10 mouse cellular contexts compared by ENCODE assay signal in the genomic region with DNA sequence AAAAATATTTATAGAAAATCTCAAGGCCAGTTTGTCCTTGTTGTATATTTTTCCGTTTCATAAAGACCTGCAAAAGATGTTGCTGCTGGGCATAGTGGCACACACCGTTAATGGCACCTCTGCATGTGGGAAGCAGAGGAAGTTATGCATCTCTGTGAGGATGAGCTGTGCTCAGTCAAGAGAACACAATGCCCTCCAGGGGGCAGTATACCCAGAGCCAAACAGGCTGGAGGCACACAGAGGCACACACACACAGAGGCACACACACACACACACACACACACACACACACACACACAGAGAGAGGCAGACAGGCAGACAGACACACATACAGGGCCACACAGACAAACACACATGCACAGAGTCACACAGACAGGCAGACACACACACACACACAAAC.
DNase-seq lines count a peak whose midpoint lies in the region; ATAC-seq and TF ChIP-seq lines count a peak whose summit lies in the region.
"Had no signal": no experiment of that assay in that cellular context is flagged by ENCODE, and none has a peak within 500 bp of the region (broad histone marks: within the 10 kb centered on the region; RNA-seq: fewer than 3 reads in every experiment).

No protein-coding gene starts in this region.

- no peak overlapping the region for H3K9ac ChIP-seq in kidney, embryonic 16.5 days (replicated peaks; ENCODE audit: low read length)
- no peak overlapping the region for H3K9ac ChIP-seq in stomach, postnatal 0 days (ENCODE audit: low read length)
- H3K9ac ChIP-seq in forebrain, embryonic 12.5 days = no peak overlapping the region
- H3K9ac ChIP-seq in forebrain, embryonic 14.5 days (ENCODE audit: low read length) = no peak overlapping the region
- H3K9ac ChIP-seq: heart, embryonic 15.5 days had no signal

- no peaks in the 10 kb centered on the region; the same call in 1 of the 2 replicates for H3K36me3 ChIP-seq in kidney, adult 2 months (ENCODE audit: control insufficient read depth, insufficient read depth, low read length)
- H3K36me3 ChIP-seq in kidney, embryonic 16.5 days (ENCODE audit: insufficient read depth, low read length) = peaks cover 41% of the 10 kb centered on the region
- H3K36me3 ChIP-seq in stomach, postnatal 0 days (ENCODE audit: control insufficient read depth, insufficient read depth, low read length) = peaks cover 13% of the 10 kb centered on the region
- peaks cover 36% of the 10 kb centered on the region for H3K36me3 ChIP-seq in forebrain, embryonic 12.5 days (replicated peaks)
- H3K36me3 ChIP-seq in forebrain, embryonic 14.5 days (ENCODE audit: control insufficient read depth, insufficient read depth, low read length) = peaks cover 41% of the 10 kb centered on the region

- no peak overlapping the region for H3K4me3 ChIP-seq in kidney, adult 2 months (ENCODE audit: insufficient read depth, low read depth, low read length)
- no peak overlapping the region for H3K4me3 ChIP-seq in kidney, embryonic 16.5 days (ENCODE audit: low read length)
- H3K4me3 ChIP-seq in stomach, postnatal 0 days (ENCODE audit: low read depth, low read length) = no peak overlapping the region
- no peak overlapping the region for H3K4me3 ChIP-seq in forebrain, embryonic 12.5 days (replicated peaks)
- no peak overlapping the region for H3K4me3 ChIP-seq in forebrain, embryonic 14.5 days (ENCODE audit: low read depth, low read length)
- H3K4me3 ChIP-seq: heart, embryonic 15.5 days had no signal

- peak; percentile 41 for DNase-seq in kidney, adult 2 months
- DNase-seq in lung, postnatal 10 days = peak; percentile 47
- no peak for DNase-seq in lung, postnatal 25 days (ENCODE audit: low spot score)
- peak; percentile 58 for DNase-seq in ZHBTc4 (ENCODE audit: low read depth, low spot score)
- DNase-seq in stomach, postnatal 0 days (ENCODE audit: low spot score) = no peak
- DNase-seq in forebrain, embryonic 14.5 days (ENCODE audit: low spot score) = no peak

- H3K4me1 ChIP-seq in kidney, adult 2 months (ENCODE audit: control insufficient read depth, insufficient read depth, low read length) = no peaks in the 10 kb centered on the region
- H3K4me1 ChIP-seq in kidney, embryonic 16.5 days (ENCODE audit: insufficient read depth, low read length) = no peaks in the 10 kb centered on the region
- no peaks in the 10 kb centered on the region for H3K4me1 ChIP-seq in stomach, postnatal 0 days (replicated peaks; ENCODE audit: control insufficient read depth, insufficient read depth)
- peaks cover 9% of the 10 kb centered on the region; the same call in 1 of the 2 replicates for H3K4me1 ChIP-seq in forebrain, embryonic 12.5 days
- H3K4me1 ChIP-seq in forebrain, embryonic 14.5 days (ENCODE audit: control insufficient read depth, insufficient read depth, low read length) = peaks cover 8% of the 10 kb centered on the region

- ATAC-seq in kidney, embryonic 16.5 days (ENCODE audit: low FRiP score, low TSS enrichment) = no peak
- ATAC-seq in stomach, postnatal 0 days (ENCODE audit: low FRiP score, low TSS enrichment) = no peak
- ATAC-seq in forebrain, embryonic 12.5 days (ENCODE audit: low FRiP score) = no peak
- ATAC-seq in forebrain, embryonic 14.5 days = no peak
- ATAC-seq: inflammation-experienced regulatory T-cells, adult 6 months had no signal

- no peaks in the 10 kb centered on the region for H3K9me3 ChIP-seq in kidney, embryonic 16.5 days (ENCODE audit: low read length)
- H3K9me3 ChIP-seq in stomach, postnatal 0 days (ENCODE audit: control insufficient read depth, low read length) = no peaks in the 10 kb centered on the region
- H3K9me3 ChIP-seq in forebrain, embryonic 12.5 days = no peaks in the 10 kb centered on the region
- no peaks in the 10 kb centered on the region for H3K9me3 ChIP-seq in forebrain, embryonic 14.5 days (replicated peaks; ENCODE audit: control insufficient read depth, low read length)
- H3K9me3 ChIP-seq: heart, embryonic 15.5 days had no signal

- H3K27me3 ChIP-seq in kidney, adult 2 months (replicated peaks; ENCODE audit: control insufficient read depth, insufficient read depth, low read length) = no peaks in the 10 kb centered on the region
- H3K27me3 ChIP-seq in kidney, embryonic 16.5 days (ENCODE audit: insufficient read depth, low read length) = no peaks in the 10 kb centered on the region
- no peaks in the 10 kb centered on the region for H3K27me3 ChIP-seq in stomach, postnatal 0 days (ENCODE audit: control insufficient read depth, insufficient read depth, low read length)
- no peaks in the 10 kb centered on the region for H3K27me3 ChIP-seq in forebrain, embryonic 12.5 days
- no peaks in the 10 kb centered on the region for H3K27me3 ChIP-seq in forebrain, embryonic 14.5 days (replicated peaks; ENCODE audit: control insufficient read depth, insufficient read depth, low read length)
- H3K27me3 ChIP-seq: heart, embryonic 15.5 days had no signal

- TF ChIP-seq POLR2A in kidney, adult 2 months (IDR thresholded peaks at IDR 0.05; ENCODE audit: low read depth, low read length) = no peak

- no peak for TF ChIP-seq EP300 in stomach, postnatal 0 days (optimal IDR thresholded peaks at IDR 0.05)

- 81% methylated on average over 2 of the region's 2 CpGs for WGBS in kidney, adult 2 months
- 91% methylated on average over 2 of the region's 2 CpGs for WGBS in kidney, embryonic 16.5 days
- 78% methylated on average over 2 of the region's 2 CpGs for WGBS in stomach, postnatal 0 days
- WGBS in forebrain, embryonic 12.5 days = 93% methylated on average over 2 of the region's 2 CpGs
- 84% methylated on average over 2 of the region's 2 CpGs for WGBS in forebrain, embryonic 14.5 days

- H3K27ac ChIP-seq in kidney, adult 2 months (ENCODE audit: insufficient read depth, low read depth, low read length) = no peak overlapping the region
- no peak overlapping the region for H3K27ac ChIP-seq in kidney, embryonic 16.5 days (ENCODE audit: low read length)
- H3K27ac ChIP-seq in stomach, postnatal 0 days (replicated peaks) = no peak overlapping the region
- no peak overlapping the region for H3K27ac ChIP-seq in forebrain, embryonic 12.5 days
- no peak overlapping the region for H3K27ac ChIP-seq in forebrain, embryonic 14.5 days (ENCODE audit: low read depth, low read length)
- H3K27ac ChIP-seq: heart, embryonic 15.5 days had no signal

- H3K4me2 ChIP-seq in kidney, embryonic 16.5 days (replicated peaks; ENCODE audit: low read depth, low read length) = no peak overlapping the region
- H3K4me2 ChIP-seq in stomach, postnatal 0 days (replicated peaks; ENCODE audit: low read depth) = no peak overlapping the region
- no peak overlapping the region for H3K4me2 ChIP-seq in forebrain, embryonic 12.5 days
- no peak overlapping the region for H3K4me2 ChIP-seq in forebrain, embryonic 14.5 days (ENCODE audit: low read length)
- H3K4me2 ChIP-seq: heart, embryonic 15.5 days had no signal

- TF ChIP-seq CTCF in kidney, adult 2 months (conservative IDR thresholded peaks at IDR 0.05; ENCODE audit: insufficient read depth, insufficient read length, low read depth, low read length) = peak; percentile 44; the same call in 1 of the 2 replicates
- peak; percentile 59 for TF ChIP-seq CTCF in stomach, postnatal 0 days (IDR thresholded peaks at IDR 0.05; ENCODE audit: low read depth)

Comparison
In these comparisons a context has a peak if more than half of its experiments do, and no peak if none do; other contexts are left out.
1. DNase-seq: peak in kidney, adult 2 months (single experiment), lung, postnatal 10 days (single experiment) and ZHBTc4 (single experiment); none in lung, postnatal 25 days (single experiment), stomach, postnatal 0 days (single experiment) and forebrain, embryonic 14.5 days (single experiment).